Mouse (Mus musculus) spleen, embryonic (tissue): ENCODE results near the gene Nt5c3b.

Experiments used
- CTCF ChIA-PET: fragments of 350-600 bp; sonication (Branson Sonifier 250); formaldehyde crosslinking; loops from one replicate; lab custom pipeline; 2022; lab: Charles Lee

Nt5c3b gene

DNA sequence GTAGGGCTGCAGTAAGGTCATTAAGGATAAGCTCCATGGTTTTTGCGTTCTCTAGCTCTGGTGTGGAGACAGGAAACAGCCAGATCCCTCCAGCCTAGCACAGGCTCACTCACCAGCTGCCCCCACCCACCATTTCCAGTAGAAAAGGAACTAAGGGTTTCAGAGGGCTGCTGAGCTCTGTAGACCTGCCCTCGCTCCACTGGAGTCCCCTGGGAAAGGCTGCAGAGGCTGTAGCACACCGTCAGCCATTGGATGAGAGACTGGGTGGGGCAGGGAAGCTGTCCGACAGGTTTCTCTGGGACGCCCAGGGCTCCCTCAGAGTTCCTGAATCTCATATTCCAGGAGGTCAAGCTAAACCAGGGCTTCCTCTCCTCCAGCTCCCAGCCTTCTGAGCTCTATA is 55.0 kb downstream of the Nt5c3b start:
- CTCF ChIA-PET, result interaction anchor here (0.6 kb wide), 1 partner anchor 746 kb away, joined by 3 read pairs; no protein-coding TSS in a partner anchor

DNA sequence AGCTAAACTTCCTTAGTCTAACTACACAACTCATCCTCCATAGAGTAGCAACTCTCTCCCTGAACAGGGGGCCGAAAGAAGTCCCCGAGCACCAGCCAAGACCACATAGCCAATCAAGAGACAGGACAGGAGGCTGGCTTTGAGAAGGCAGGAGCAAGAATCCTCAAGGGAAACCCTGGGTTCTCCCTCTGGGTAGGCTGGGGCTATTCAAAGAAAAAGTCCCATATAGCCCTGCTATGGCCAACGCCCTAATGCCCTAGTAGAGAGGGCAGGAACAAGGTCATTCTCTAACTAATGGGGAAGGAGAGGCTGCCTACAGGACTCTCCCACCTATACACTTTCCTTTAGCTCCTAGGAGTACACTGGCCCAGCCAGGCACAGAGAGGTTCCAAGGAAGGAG is 56.6 kb downstream of the Nt5c3b start:
- CTCF ChIA-PET, result interaction anchor here (0.6 kb wide), 1 partner anchor 47 kb away, joined by 3 read pairs; no protein-coding TSS in a partner anchor

DNA sequence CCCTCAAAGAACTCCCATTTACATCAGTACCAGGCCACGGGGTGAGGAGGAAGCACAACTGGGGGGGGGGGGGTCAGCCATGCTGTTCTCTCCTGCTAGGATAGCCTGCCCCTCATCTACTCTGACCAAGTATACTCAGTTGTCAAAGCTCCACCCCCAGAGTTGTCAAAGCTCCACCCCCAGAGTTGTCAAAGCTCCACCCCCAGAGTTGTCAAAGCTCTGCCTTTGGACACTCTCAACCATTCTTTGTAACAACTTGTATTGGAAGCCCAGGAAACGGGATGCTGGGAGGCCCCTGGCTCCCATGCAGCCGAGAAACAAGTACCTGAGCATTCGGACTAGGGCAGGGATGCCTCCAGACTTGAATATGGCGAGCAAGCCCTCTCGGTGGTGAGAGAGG is 58.9 kb downstream of the Nt5c3b start:
- CTCF ChIA-PET, result no interaction called here

DNA sequence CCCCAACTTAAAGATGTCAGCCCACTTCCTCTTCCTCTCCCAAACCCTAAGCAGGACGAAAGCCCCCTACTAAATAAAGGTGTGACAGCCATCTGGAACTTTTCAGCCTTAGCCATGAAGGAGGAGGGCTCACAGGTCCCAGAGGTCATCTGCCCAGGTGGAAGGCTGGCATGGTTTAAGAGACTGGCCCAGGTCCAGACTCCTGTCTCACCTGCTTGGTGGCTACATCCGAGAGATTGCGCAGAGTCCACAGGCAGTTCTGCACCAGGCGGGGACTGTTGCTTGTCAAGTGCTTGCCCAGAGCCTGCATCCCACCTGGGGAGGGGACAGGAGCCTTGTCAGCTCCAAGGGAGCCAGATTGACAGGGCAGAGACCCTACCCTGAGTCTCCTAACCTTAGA is 62.3 kb downstream of the Nt5c3b start:
- CTCF ChIA-PET, result no interaction called here

DNA sequence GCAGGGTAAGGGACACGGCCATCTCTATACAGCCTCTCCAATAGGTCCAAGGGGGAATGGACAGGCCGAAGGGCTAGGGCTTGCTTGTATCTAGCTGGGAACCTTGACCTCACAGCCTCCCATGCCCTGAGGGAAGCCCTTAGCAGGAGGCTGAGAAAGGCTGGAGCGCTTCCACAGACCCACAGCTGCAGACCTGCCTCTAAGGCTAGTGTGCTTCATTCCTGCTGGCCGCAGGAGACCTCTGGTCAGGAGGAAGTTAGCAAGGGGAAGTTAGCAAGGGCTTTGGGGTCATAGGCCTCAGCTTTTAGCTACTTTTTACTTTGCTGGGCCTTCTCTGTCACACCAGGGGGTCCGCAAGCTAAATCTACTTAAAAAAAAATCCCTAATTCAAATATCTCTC is 63.2 kb downstream of the Nt5c3b start:
- CTCF ChIA-PET, result interaction anchor here (0.5 kb wide), 1 partner anchor 65 kb away, joined by 4 read pairs; no protein-coding TSS in a partner anchor

DNA sequence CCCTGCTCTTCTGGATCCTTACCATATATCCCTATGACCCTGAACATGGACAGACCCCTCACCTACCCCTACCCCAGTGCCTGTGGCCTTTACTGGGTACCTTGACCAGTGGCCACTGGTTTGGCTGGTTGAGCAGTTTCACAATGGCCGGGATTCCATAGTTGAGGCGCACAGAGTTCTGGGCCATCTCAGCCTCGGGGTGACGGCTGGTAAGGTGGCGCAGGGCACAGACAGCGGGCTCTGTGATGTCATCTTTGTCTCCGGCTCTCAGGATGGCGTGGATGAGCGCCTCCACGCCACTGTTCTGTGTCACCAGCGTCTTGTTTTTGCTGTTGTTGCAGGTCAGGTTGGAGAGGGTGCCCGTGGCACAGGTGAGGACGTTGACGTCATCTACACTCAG is 63.6 kb downstream of the Nt5c3b start:
- CTCF ChIA-PET, result interaction anchor here (0.5 to 0.6 kb wide), 2 partner anchors 19 to 66 kb away, joined by 4 to 6 read pairs; no protein-coding TSS in a partner anchor

DNA sequence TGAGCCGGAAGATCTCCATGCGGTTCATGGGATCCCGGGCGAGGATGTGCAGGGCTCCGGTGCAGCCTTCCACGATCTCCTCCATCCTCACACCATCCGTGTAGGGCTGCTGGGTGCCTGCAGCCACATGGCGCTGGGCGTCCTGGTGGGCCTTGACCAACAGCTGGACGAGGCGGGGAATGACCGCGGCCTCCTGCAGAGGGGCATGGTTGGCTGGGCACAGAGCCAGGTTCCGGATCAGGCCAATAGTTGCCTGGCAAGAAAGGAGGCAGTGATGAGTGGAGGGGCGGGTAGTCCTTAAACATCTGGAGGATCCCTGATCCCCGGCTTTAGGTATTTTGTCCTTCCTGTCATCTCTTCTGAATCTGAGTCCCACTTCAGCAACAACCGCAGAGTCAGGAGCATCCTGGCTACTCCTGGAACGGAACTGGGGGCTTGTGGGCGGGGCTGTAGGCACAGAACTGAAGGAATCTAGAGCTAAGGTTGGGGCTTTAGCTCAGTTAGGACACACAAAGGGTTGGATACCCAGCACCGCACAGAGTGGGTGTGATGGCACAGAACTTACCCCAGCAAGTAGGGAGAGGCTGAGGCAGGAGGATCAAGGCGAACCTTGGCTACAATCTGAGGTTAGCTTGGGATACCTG is 64.7 kb downstream of the Nt5c3b start:
- CTCF ChIA-PET, result no interaction called here

DNA sequence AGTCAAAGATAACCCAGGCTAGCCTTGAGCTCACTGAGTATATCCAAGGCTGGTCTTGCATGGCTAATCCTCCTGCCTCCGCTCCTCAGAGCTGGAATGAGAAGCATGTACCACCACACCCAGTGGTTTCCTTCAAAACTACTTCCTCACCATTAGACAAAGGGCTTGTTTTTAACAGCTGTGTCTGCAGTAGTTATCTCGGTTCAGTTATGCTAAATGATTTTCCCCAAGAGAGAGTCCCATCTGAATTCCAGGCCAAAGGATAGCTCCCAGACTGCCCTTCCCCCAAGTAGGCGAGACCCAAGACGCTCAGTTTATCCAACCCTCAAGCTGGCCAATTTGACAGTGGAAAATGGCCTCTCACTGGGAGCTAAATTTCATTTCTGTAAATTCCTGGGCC is 65.6 kb downstream of the Nt5c3b start:
- CTCF ChIA-PET, result no interaction called here

DNA sequence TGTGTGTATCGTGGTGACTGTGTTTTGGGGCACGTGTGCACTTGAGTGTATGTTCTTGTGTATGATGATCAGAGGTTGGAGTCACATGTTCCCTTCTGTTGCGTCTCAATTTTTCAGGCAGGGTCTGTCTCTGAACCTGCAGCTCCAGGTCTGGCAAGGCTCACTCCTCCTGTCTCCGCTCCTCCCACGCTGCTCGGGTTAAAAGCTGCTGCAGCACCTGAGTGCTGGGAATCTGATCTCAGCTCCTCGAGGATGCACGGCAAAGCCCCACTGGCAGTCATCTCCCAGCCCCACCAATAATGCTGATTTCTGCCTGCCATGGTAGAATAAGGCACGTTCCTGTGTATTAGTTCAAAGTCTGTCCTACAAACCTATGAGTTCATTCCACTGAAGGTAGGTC is 66.5 kb downstream of the Nt5c3b start:
- CTCF ChIA-PET, result no interaction called here
